Mouse (Mus musculus) hindbrain, embryonic 11.5 days (tissue): Measurements from ENCODE around the gene Hspa5. TPM values are rescaled to one million over a fixed set of nuclear protein-coding genes. Genes with fewer than 3 reads are reported as not detected.
"Not testable (repeated sequence)": the region's sequence is repeated elsewhere in the genome, so short reads cannot be mapped to it uniquely, and the experiment has no call there.

ENCODE experiments used
- ATAC-seq: fragments of 200-750 bp; cut with Nextera tagmentation; 2 replicates; pipeline ENCODE4 v1.8.0; 2017; ENCODE audit warnings: mild to moderate bottlenecking, moderate TSS enrichment, moderate library complexity; ENCODE audit not compliant: low FRiP score
- DNase-seq: peaks from one replicate; pipeline ENCODE4 v3.0.0-alpha.2; 2015; ENCODE audit warnings: low spot score
- H3K27ac ChIP-seq: fragments of 300-500 bp; sonication (generic); 2 replicates; pipeline ENCODE4 v1.5.1; 2014; ENCODE audit warnings: mild to moderate bottlenecking, low read depth, low read length
- H3K27me3 ChIP-seq: fragments of 300-500 bp; sonication (generic); 2 replicates; pipeline ENCODE4 v1.6.1; 2014; ENCODE audit warnings: mild to moderate bottlenecking, low read length, moderate library complexity, mixed read lengths; ENCODE audit not compliant: control insufficient read depth, insufficient read depth
- H3K36me3 ChIP-seq: fragments of 300-500 bp; sonication (generic); 2 replicates; pipeline ENCODE4 v1.6.1; 2014; ENCODE audit warnings: mild to moderate bottlenecking, low read length, moderate library complexity, mixed read lengths; ENCODE audit not compliant: control insufficient read depth, insufficient read depth
- H3K4me1 ChIP-seq: fragments of 300-500 bp; sonication (generic); replicated peaks from 2 replicates; pipeline ENCODE4 v1.6.1; 2014; ENCODE audit warnings: low read length, mixed read lengths; ENCODE audit not compliant: control insufficient read depth, insufficient read depth
- H3K4me2 ChIP-seq: fragments of 300-500 bp; sonication (generic); replicated peaks from 2 replicates; pipeline ENCODE4 v1.6.1; 2014; ENCODE audit warnings: mild to moderate bottlenecking, low read depth, low read length
- H3K4me3 ChIP-seq: fragments of 300-500 bp; sonication (generic); 2 replicates; pipeline ENCODE4 v1.5.1; 2014; ENCODE audit warnings: low read depth, low read length
- H3K9ac ChIP-seq: fragments of 300-500 bp; sonication (generic); 2 replicates; pipeline ENCODE4 v1.6.1; 2014; ENCODE audit warnings: low read depth, low read length
- H3K9me3 ChIP-seq: fragments of 300-500 bp; sonication (generic); 2 replicates; pipeline ENCODE4 v1.6.1; 2016; ENCODE audit warnings: low read length; ENCODE audit not compliant: control insufficient read depth
- WGBS: fragments of 180-500 bp; shearing (Covaris S2); extraction: QIAGEN DNeasy Blood & Tissue Kit; methylation state at CpG from one replicate; pipeline ENCODE4 v1.1.7; 2014; 5-methylcytosine and 5-hydroxymethylcytosine counted together
- polyA plus RNA-seq: library from polyadenylated mRNA; unstranded; fragments of >200 nt; fragmentation: Nextera tagmentation; extraction: Ambion mirVana; gene quantifications from 2 replicates; pipeline ENCODE4 v1.2.1, GENCODE M21; 2014

The Hspa5 gene
- polyA plus RNA-seq, 1 experiment from 2014 or later: 838 TPM

GRCm38 (mm10) chr2:34777237-34777868 lies 5.6 kb downstream of the Hspa5 start:
- no peak for ATAC-seq
- H3K27me3 ChIP-seq: no peaks in the 10 kb centered on the region
- no peak overlapping the region for H3K4me3 ChIP-seq
- no peak overlapping the region for H3K4me2 ChIP-seq
- H3K4me1 ChIP-seq: peaks cover 23% of the 10 kb centered on the region
- no peaks in the 10 kb centered on the region for H3K9me3 ChIP-seq
- 67% methylated on average over 1 of the region's 1 CpGs for WGBS
- H3K9ac ChIP-seq: no peak overlapping the region
- peaks cover 27% of the 10 kb centered on the region for H3K36me3 ChIP-seq
- no peak overlapping the region for H3K27ac ChIP-seq
- no peak for DNase-seq

DNA sequence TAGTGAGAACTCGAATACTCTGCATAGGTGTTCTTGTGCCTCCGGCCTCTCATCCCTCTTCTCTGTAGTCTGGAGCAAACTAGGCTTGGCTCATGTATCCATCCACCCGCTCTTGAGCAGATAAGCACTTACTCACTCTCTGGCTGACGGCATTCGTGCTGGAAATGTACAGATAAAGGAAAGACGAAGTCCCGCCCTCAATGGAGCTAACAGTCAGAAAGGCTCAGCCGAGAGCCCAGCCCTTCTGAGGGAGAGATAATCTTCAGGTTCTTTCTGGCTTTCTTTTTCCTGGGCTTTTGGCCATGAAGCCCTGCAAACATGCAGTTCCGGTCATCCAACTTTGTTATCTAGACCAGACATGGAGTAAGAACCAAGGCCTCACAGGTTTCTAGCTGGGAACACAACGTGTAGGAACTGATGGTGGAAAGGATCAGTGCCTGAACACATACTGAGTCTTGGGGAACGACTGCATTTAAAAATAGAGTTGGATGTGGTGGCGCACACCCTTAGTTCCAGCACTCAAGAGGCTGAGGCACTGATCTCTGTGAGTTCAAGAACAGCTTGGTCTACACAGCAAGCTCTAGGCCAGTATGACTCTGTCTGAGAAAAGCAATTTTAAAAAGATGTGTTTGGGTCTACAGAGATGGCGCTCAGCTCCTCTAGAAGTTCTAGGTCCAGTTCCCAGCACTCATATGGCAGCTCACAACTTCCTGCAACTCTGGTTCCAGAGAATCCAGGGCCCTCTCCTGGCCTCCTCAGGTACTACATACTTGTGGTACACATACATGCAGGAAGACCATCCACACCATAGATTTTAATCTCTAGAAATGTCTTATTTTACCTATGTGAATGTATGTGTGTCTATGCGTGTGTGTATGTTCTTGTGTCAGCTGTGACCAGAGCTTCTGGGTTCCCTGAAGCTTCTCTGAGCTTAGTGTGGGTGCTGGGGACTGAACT lies 11.6 kb downstream of the Hspa5 start:
- no peak overlapping the region for H3K27ac ChIP-seq
- WGBS: 93% methylated on average over 14 of the region's 14 CpGs
- H3K27me3 ChIP-seq: no peaks in the 10 kb centered on the region
- H3K4me2 ChIP-seq: no peak overlapping the region
- no peak overlapping the region for H3K4me3 ChIP-seq
- 0 out of 2 replicates have a peak, but pooled peaks cover 10% of the 10 kb centered on the region for H3K36me3 ChIP-seq
- no peak overlapping the region for H3K9ac ChIP-seq
- ATAC-seq (no peak), DNase-seq (no peak)
- H3K9me3 ChIP-seq: no peaks in the 10 kb centered on the region
- no peaks in the 10 kb centered on the region for H3K4me1 ChIP-seq

DNA sequence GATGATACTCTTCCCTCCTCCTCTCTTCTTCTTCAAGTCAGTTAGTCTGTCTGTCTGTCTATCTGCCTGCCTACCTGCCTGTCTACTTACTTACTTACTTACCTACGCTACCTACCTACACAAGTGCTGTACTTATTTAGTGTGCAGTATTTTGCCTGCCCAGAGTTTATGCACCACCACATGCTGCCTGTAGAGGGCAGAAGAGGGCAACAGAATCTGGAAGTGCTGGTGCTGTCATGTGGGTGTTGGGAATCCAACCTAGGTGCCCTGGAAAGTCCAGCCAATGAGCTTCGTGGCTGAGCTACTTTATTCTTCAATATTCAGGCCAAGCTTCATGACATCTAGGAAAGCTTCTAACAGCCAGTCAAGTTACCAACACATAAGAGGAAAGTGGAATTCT lies 12.3 kb downstream of the Hspa5 start:
- DNase-seq: peak; percentile 58
- no peaks in the 10 kb centered on the region for H3K9me3 ChIP-seq
- H3K36me3 ChIP-seq: 0 out of 2 replicates have a peak, but pooled peaks cover 10% of the 10 kb centered on the region
- no peak for ATAC-seq
- no peak overlapping the region for H3K4me3 ChIP-seq
- no peak overlapping the region for H3K4me2 ChIP-seq
- H3K27me3 ChIP-seq: no peaks in the 10 kb centered on the region
- no peak overlapping the region for H3K9ac ChIP-seq
- WGBS: 76% methylated on average over 2 of the region's 2 CpGs
- no peaks in the 10 kb centered on the region for H3K4me1 ChIP-seq
- no peak overlapping the region for H3K27ac ChIP-seq

GRCm38 (mm10) chr2:34790282-34790681 lies 18.5 kb downstream of the Hspa5 start:
- Histone ChIP-seq H3K27ac (no peak overlapping the region), H3K4me1 (no peaks in the 10 kb centered on the region), H3K27me3 (no peaks in the 10 kb centered on the region), H3K4me3 (no peak overlapping the region), H3K9ac (no peak overlapping the region), H3K9me3 (no peaks in the 10 kb centered on the region), H3K36me3 (no peaks in the 10 kb centered on the region), H3K4me2 (no peak overlapping the region)
- 94% methylated on average over 8 of the region's 8 CpGs for WGBS
- DNase-seq (no peak), ATAC-seq (no peak)

- DNase-seq, H3K36me3 ChIP-seq, H3K27ac ChIP-seq, H3K9ac ChIP-seq, ATAC-seq, H3K9me3 ChIP-seq, H3K27me3 ChIP-seq, H3K4me3 ChIP-seq, H3K4me2 ChIP-seq, H3K4me1 ChIP-seq: not testable (repeated sequence)
- WGBS: 87% methylated on average over 2 of the region's 2 CpGs
Measured at GRCm38 (mm10) chr2:34792543-34792942, 20.8 kb downstream of the Hspa5 start.

GRCm38 (mm10) chr2:34794511-34794910 lies 22.7 kb downstream of the Hspa5 start:
- ATAC-seq: no peak

DNA sequence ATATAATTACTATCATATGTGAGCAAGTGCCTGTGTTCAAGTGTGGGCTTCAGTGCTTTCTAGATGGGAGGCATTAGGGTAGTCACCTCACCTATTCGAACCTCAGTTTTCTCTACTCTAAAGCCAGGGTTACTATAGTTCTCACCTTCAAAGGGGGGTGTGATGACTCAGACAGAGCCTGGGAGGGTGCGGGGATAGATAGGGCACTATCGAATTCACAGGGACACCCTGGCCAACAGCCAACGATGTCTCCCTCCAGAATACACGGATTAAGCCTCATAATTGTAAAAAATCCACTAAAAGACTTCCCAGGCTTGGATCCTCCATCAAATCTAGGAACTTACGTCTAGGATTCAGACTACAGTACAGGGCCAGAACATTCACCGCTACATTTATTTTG lies 23.7 kb downstream of the Hspa5 start:
- no peaks in the 10 kb centered on the region for H3K9me3 ChIP-seq
- H3K4me1 ChIP-seq: no peaks in the 10 kb centered on the region
- 93% methylated on average over 7 of the region's 7 CpGs for WGBS
- H3K9ac ChIP-seq: no peak overlapping the region
- no peaks in the 10 kb centered on the region for H3K27me3 ChIP-seq
- no peak overlapping the region for H3K4me2 ChIP-seq
- no peak overlapping the region for H3K4me3 ChIP-seq
- DNase-seq (no peak), ATAC-seq (no peak)
- no peak overlapping the region for H3K27ac ChIP-seq
- H3K36me3 ChIP-seq: no peaks in the 10 kb centered on the region

More at GRCm38 (mm10) chr2:34794511-34794910, 22.7 kb downstream of the Hspa5 start:
- no peaks in the 10 kb centered on the region for H3K9me3 ChIP-seq
- no peaks in the 10 kb centered on the region for H3K4me1 ChIP-seq
- no peak overlapping the region for H3K9ac ChIP-seq
- no peak overlapping the region for H3K4me3 ChIP-seq
- H3K36me3 ChIP-seq: no peaks in the 10 kb centered on the region
- H3K27me3 ChIP-seq: no peaks in the 10 kb centered on the region
- H3K4me2 ChIP-seq: no peak overlapping the region
- no peak overlapping the region for H3K27ac ChIP-seq
- no peak for DNase-seq
- WGBS: 96% methylated on average over 2 of the region's 2 CpGs

GRCm38 (mm10) chr2:34799357-34800256 lies 27.8 kb downstream of the Hspa5 start, which contains the start of gene Rabepk:
TSS of gene Rabepk (minus strand) at chr2:34799912.
- Histone ChIP-seq H3K27me3 (no peaks in the 10 kb centered on the region), H3K27ac (no peak within 1 kb of the TSS), H3K4me3 (peak within 1 kb of the TSS; percentile 63), H3K9me3 (no peaks in the 10 kb centered on the region), H3K9ac (peak within 1 kb of the TSS; percentile 60), H3K4me1 (no peaks in the 10 kb centered on the region), H3K4me2 (peak within 1 kb of the TSS; percentile 67), H3K36me3 (no peaks in the 10 kb centered on the region)
- DNase-seq (peak; percentile 85), ATAC-seq (peak; percentile 69)
- WGBS: 5% methylated on average over 41 of the region's 44 CpGs
